In genomic region chr9:45803070-45803774, GRCm38 (mm10) we compare ENCODE assay signal across 15 mouse cellular contexts. TPM values are rescaled to one million over a fixed set of nuclear protein-coding genes. Genes with fewer than 3 reads are reported as not detected.
DNase-seq lines count a peak whose midpoint lies in the region; ATAC-seq and TF ChIP-seq lines count a peak whose summit lies in the region.
"Had no signal": no experiment of that assay in that cellular context is flagged by ENCODE, and none has a peak within 500 bp of the region (broad histone marks: within the 10 kb centered on the region; RNA-seq: fewer than 3 reads in every experiment).

No protein-coding gene starts in this region.

- H3K9ac ChIP-seq in kidney, embryonic 14.5 days (ENCODE audit: low read depth, low read length), result peak overlapping the region; percentile 4; the same call in 1 of the 2 replicates
- peak overlapping the region; percentile 6; the same call in 1 of the 2 replicates for H3K9ac ChIP-seq in liver, embryonic 16.5 days (ENCODE audit: low read depth, low read length)
- no peak overlapping the region for H3K9ac ChIP-seq in hindbrain, embryonic 16.5 days (ENCODE audit: low read depth, low read length)
- H3K9ac ChIP-seq: hindbrain, embryonic 15.5 days had no signal

- no peak for TF ChIP-seq CTCF in G1E (IDR thresholded peaks at IDR 0.05; ENCODE audit: low read depth, low read length)

- H3K27me3 ChIP-seq in kidney, embryonic 14.5 days (ENCODE audit: control insufficient read depth, insufficient read depth, low read length), result no peaks in the 10 kb centered on the region
- H3K27me3 ChIP-seq in G1E (ENCODE audit: insufficient read depth, low read length), result no peaks in the 10 kb centered on the region
- H3K27me3 ChIP-seq in liver, embryonic 16.5 days (ENCODE audit: control insufficient read depth, insufficient read depth, low read depth, low read length), result no peaks in the 10 kb centered on the region
- H3K27me3 ChIP-seq in hindbrain, embryonic 16.5 days (replicated peaks; ENCODE audit: control insufficient read depth, insufficient read depth, low read length), result no peaks in the 10 kb centered on the region
- H3K27me3 ChIP-seq: hindbrain, embryonic 15.5 days had no signal

- no peak for ATAC-seq in kidney, embryonic 14.5 days (ENCODE audit: low FRiP score, low TSS enrichment)
- ATAC-seq in G1E (ENCODE audit: extremely low read depth, insufficient number of reproducible peaks, low FRiP score, poor library complexity, severe bottlenecking), result peak; percentile 91
- peak; percentile 84 for ATAC-seq in erythroblast, adult 5-6 weeks (replicated peaks; ENCODE audit: low FRiP score, poor library complexity, severe bottlenecking)
- peak; percentile 94 for ATAC-seq in liver, embryonic 16.5 days (ENCODE audit: low read depth)
- no peak for ATAC-seq in hindbrain, embryonic 16.5 days

- DNase-seq in kidney, postnatal 36 days, result no peak
- DNase-seq in G1E (ENCODE audit: low spot score), result peak; percentile 88
- DNase-seq in left cerebral cortex, adult 11 months (ENCODE audit: low spot score), result no peak
- no peak for DNase-seq in left cerebral cortex, adult 9 months (ENCODE audit: low spot score in 2 of 2)
- DNase-seq: adrenal gland, postnatal 25 days; cerebellum, postnatal 36 days; kidney, adult 18-20 months; midbrain, embryonic 14.5 days; right cerebral cortex, adult 18-20 months had no signal

- peaks cover 18% of the 10 kb centered on the region; the same call in 1 of the 2 replicates for H3K4me1 ChIP-seq in kidney, embryonic 14.5 days (ENCODE audit: control insufficient read depth, insufficient read depth, low read length)
- H3K4me1 ChIP-seq in G1E (ENCODE audit: insufficient read depth, low read depth, low read length), result peaks cover 90% of the 10 kb centered on the region
- H3K4me1 ChIP-seq in liver, embryonic 16.5 days (ENCODE audit: control insufficient read depth, low read depth, low read length), result peaks cover 18% of the 10 kb centered on the region
- H3K4me1 ChIP-seq in hindbrain, embryonic 16.5 days (ENCODE audit: control insufficient read depth, insufficient read depth, low read depth, low read length), result peaks cover 8% of the 10 kb centered on the region

- 71% methylated on average over 21 of the region's 21 CpGs for WGBS in kidney, embryonic 14.5 days
- 45% methylated on average over 21 of the region's 21 CpGs for WGBS in liver, embryonic 16.5 days (ENCODE audit: insufficient replicate concordance)
- WGBS in hindbrain, embryonic 16.5 days, result 75% methylated on average over 21 of the region's 21 CpGs

- H3K4me2 ChIP-seq in kidney, embryonic 14.5 days (replicated peaks; ENCODE audit: low read depth, low read length), result no peak overlapping the region
- peak overlapping the region; percentile 49 for H3K4me2 ChIP-seq in liver, embryonic 16.5 days (ENCODE audit: low read depth, low read length)
- H3K4me2 ChIP-seq in hindbrain, embryonic 16.5 days (ENCODE audit: low read length), result no peak overlapping the region
- H3K4me2 ChIP-seq: hindbrain, embryonic 15.5 days had no signal

- H3K36me3 ChIP-seq in kidney, embryonic 14.5 days (ENCODE audit: control insufficient read depth, insufficient read depth, low read length), result peaks cover 22% of the 10 kb centered on the region
- peaks cover 79% of the 10 kb centered on the region for H3K36me3 ChIP-seq in G1E (replicated peaks)
- H3K36me3 ChIP-seq in liver, embryonic 16.5 days (ENCODE audit: control insufficient read depth, insufficient read depth), result peaks cover 2% of the 10 kb centered on the region; the same call in 1 of the 2 replicates
- no peaks in the 10 kb centered on the region for H3K36me3 ChIP-seq in hindbrain, embryonic 16.5 days (ENCODE audit: control insufficient read depth, insufficient read depth, low read length)

- H3K27ac ChIP-seq in kidney, embryonic 14.5 days (ENCODE audit: low read depth, low read length), result no peak overlapping the region
- peak overlapping the region; percentile 82 for H3K27ac ChIP-seq in liver, embryonic 16.5 days (ENCODE audit: low read length)
- H3K27ac ChIP-seq in hindbrain, embryonic 16.5 days (ENCODE audit: low read depth, low read length), result no peak overlapping the region
- H3K27ac ChIP-seq: hindbrain, embryonic 15.5 days; left cerebral cortex, adult 2 months had no signal

- no peaks in the 10 kb centered on the region for H3K9me3 ChIP-seq in kidney, embryonic 14.5 days (ENCODE audit: control insufficient read depth, low read length)
- H3K9me3 ChIP-seq in G1E (replicated peaks), result 0 out of 2 replicates have a peak, but pooled peaks cover 4% of the 10 kb centered on the region
- H3K9me3 ChIP-seq in liver, embryonic 16.5 days (replicated peaks; ENCODE audit: control insufficient read depth, low read length), result no peaks in the 10 kb centered on the region
- H3K9me3 ChIP-seq in hindbrain, embryonic 16.5 days (ENCODE audit: control insufficient read depth, low read length), result no peaks in the 10 kb centered on the region
- H3K9me3 ChIP-seq: hindbrain, embryonic 15.5 days had no signal

- no peak overlapping the region for H3K4me3 ChIP-seq in kidney, embryonic 14.5 days (ENCODE audit: low read length)
- peak overlapping the region; percentile 68; the same call in 1 of the 2 replicates for H3K4me3 ChIP-seq in G1E (ENCODE audit: low read depth, low read length)
- H3K4me3 ChIP-seq in liver, embryonic 16.5 days (ENCODE audit: low read depth, low read length), result peak overlapping the region; percentile 13
- H3K4me3 ChIP-seq in hindbrain, embryonic 16.5 days (ENCODE audit: low read length), result no peak overlapping the region
- H3K4me3 ChIP-seq: hindbrain, embryonic 15.5 days; left cerebral cortex, adult 2 months had no signal

RNA-seq across cellular contexts. Expression of gene Cep164, which starts 25.3 kb away (rescaled TPM):
- polyA plus RNA-seq in kidney, embryonic 14.5 days (2014; fragmentation: Nextera tagmentation; extraction: Ambion mirVana), result 24.3 and 30.8 TPM in 2 replicates
- total RNA-seq in G1E (2014; fragmentation: Nextera tagmentation) (38.3 and 77.4 TPM in 2 replicates), G1E (2017) (17.1 and 21.9 TPM in 2 replicates)
- polyA plus RNA-seq in G1E (2012), result 95.3 and 106 TPM in 2 replicates
- 27.3 and 34.7 TPM in 2 replicates for total RNA-seq in erythroblast, adult 5-6 weeks (2015; ENCODE audit: low replicate concordance)
- 52.8 and 68.6 TPM in 2 replicates for total RNA-seq in erythroblast, adult 5-6 weeks (2017; ENCODE audit: low replicate concordance)
- 5.3 and 5.4 TPM in 2 replicates for polyA plus RNA-seq in liver, embryonic 16.5 days (2015; fragmentation: Nextera tagmentation; extraction: Ambion mirVana)
- polyA plus RNA-seq in hindbrain, embryonic 16.5 days (2015; fragmentation: Nextera tagmentation; extraction: Ambion mirVana), result 12.2 TPM in 2 replicates

RNA-seq across cellular contexts. Expression of gene Bace1, which starts 35.2 kb away (rescaled TPM):
- polyA plus RNA-seq in kidney, embryonic 14.5 days (2014; fragmentation: Nextera tagmentation; extraction: Ambion mirVana), result 23.4 and 36.2 TPM in 2 replicates
- not detected in 2 replicates for total RNA-seq in G1E (2014; fragmentation: Nextera tagmentation)
- 0.17 and 0.22 TPM in 2 replicates for total RNA-seq in G1E (2017)
- 0.06 and 0.07 TPM in 2 replicates for polyA plus RNA-seq in G1E (2012)
- 1.0 and 25.7 TPM in 2 replicates for total RNA-seq in erythroblast, adult 5-6 weeks (2015; ENCODE audit: low replicate concordance)
- total RNA-seq in erythroblast, adult 5-6 weeks (2017; ENCODE audit: low replicate concordance), result 2.5 and 14.2 TPM in 2 replicates
- polyA plus RNA-seq in liver, embryonic 16.5 days (2015; fragmentation: Nextera tagmentation; extraction: Ambion mirVana), result 7.4 and 9.3 TPM in 2 replicates
- 42.9 and 52.0 TPM in 2 replicates for polyA plus RNA-seq in hindbrain, embryonic 16.5 days (2015; fragmentation: Nextera tagmentation; extraction: Ambion mirVana)

Comparison
In these comparisons a context has a peak if more than half of its experiments do, and no peak if none do; other contexts are left out.
1. ATAC-seq: peak in G1E (single experiment), erythroblast, adult 5-6 weeks (single experiment) and liver, embryonic 16.5 days (single experiment); none in kidney, embryonic 14.5 days (single experiment) and hindbrain, embryonic 16.5 days (single experiment).
2. H3K4me3 ChIP-seq: peak in G1E (single experiment) and liver, embryonic 16.5 days (single experiment); none in kidney, embryonic 14.5 days (single experiment) and hindbrain, embryonic 16.5 days (single experiment).